In the genomic region with DNA sequence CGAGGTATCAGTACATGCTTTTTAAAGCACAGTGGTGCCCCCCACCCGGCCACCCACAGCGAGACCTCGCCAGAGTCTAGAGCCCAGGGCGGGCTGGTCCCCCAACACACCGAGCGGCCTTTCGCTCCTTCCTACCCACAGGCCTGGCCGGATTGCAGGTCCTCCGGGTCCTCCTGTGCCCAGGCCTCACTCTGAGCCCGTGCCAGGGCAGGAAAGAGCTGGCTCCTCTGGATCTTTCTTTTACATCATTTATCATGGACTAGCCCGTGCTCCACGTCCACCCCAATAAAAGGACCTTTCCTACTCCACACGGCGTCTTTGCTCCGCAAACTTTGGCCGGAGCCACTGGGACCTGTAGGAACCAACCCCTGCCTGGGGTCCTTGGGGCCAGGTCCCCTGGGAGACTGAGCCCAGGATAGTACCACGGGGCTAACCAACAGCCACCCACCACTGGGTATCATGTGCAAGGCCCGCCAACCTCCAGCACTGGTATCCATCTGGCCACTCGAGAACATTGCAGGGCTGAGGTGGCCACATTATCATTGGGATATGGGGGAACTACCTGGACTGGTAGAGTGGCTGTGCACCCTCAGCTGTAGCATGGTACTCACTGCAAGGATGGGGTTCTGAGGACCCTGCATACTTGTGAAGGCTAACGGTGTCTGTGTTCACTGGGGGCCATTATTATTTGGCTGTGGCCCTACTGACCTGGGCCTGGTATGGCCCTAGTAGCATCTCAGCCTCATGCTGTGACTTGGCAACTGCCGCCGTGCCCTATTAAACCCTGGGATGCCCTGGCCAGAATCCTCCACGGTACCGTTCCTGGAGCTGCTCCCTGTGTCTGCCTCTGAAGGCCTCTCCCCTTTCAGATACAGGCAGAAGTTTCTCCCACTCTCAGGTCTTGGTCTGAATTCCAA, we compare ENCODE assay signal across 8 mouse cellular contexts. TPM values are rescaled to one million over a fixed set of nuclear protein-coding genes. Genes with fewer than 3 reads are reported as not detected.
DNase-seq lines count a peak whose midpoint lies in the region; ATAC-seq and TF ChIP-seq lines count a peak whose summit lies in the region.

No protein-coding gene starts in this region.

- no peak overlapping the region for H3K4me3 ChIP-seq in forebrain, embryonic 12.5 days (replicated peaks)
- no peak overlapping the region for H3K4me3 ChIP-seq in forebrain, embryonic 14.5 days (ENCODE audit: low read depth, low read length)
- H3K4me3 ChIP-seq in lung, embryonic 14.5 days (ENCODE audit: low read depth, low read length) = no peak overlapping the region
- H3K4me3 ChIP-seq in hindbrain, embryonic 13.5 days = peak overlapping the region; percentile 53
- no peak overlapping the region for H3K4me3 ChIP-seq in midbrain, embryonic 16.5 days (ENCODE audit: low read depth, low read length)

- no peaks in the 10 kb centered on the region for H3K9me3 ChIP-seq in forebrain, embryonic 12.5 days
- no peaks in the 10 kb centered on the region for H3K9me3 ChIP-seq in forebrain, embryonic 14.5 days (replicated peaks; ENCODE audit: control insufficient read depth, low read length)
- H3K9me3 ChIP-seq in lung, embryonic 14.5 days (ENCODE audit: low read depth, low read length) = no peaks in the 10 kb centered on the region
- no peaks in the 10 kb centered on the region for H3K9me3 ChIP-seq in hindbrain, embryonic 13.5 days
- H3K9me3 ChIP-seq in midbrain, embryonic 16.5 days (replicated peaks; ENCODE audit: control insufficient read depth, low read length, poor library complexity, severe bottlenecking) = no peaks in the 10 kb centered on the region

- H3K4me2 ChIP-seq in forebrain, embryonic 12.5 days = peak overlapping the region; percentile 90; the same call in 1 of the 2 replicates
- H3K4me2 ChIP-seq in forebrain, embryonic 14.5 days (ENCODE audit: low read length) = no peak overlapping the region
- H3K4me2 ChIP-seq in lung, embryonic 14.5 days = peak overlapping the region; percentile 80; the same call in 1 of the 2 replicates
- H3K4me2 ChIP-seq in hindbrain, embryonic 13.5 days = peak overlapping the region; percentile 72; the same call in 1 of the 2 replicates
- no peak overlapping the region for H3K4me2 ChIP-seq in midbrain, embryonic 16.5 days (ENCODE audit: low read length)

- peaks cover 70% of the 10 kb centered on the region for H3K36me3 ChIP-seq in forebrain, embryonic 12.5 days (replicated peaks)
- peaks cover 74% of the 10 kb centered on the region for H3K36me3 ChIP-seq in forebrain, embryonic 14.5 days (ENCODE audit: control insufficient read depth, insufficient read depth, low read length)
- peaks cover 50% of the 10 kb centered on the region for H3K36me3 ChIP-seq in lung, embryonic 14.5 days (ENCODE audit: insufficient read depth)
- peaks cover 70% of the 10 kb centered on the region for H3K36me3 ChIP-seq in hindbrain, embryonic 13.5 days
- H3K36me3 ChIP-seq in midbrain, embryonic 16.5 days (ENCODE audit: control insufficient read depth, insufficient read depth, low read length) = peaks cover 32% of the 10 kb centered on the region

- no peak for ATAC-seq in forebrain, embryonic 12.5 days (ENCODE audit: low FRiP score)
- ATAC-seq in forebrain, embryonic 14.5 days = no peak
- ATAC-seq in lung, embryonic 14.5 days (ENCODE audit: insufficient read depth) = no peak
- ATAC-seq in hindbrain, embryonic 13.5 days (ENCODE audit: low FRiP score) = peak; percentile 3; the same call in 1 of the 2 replicates
- no peak; the same call in 1 of the 2 replicates for ATAC-seq in midbrain, embryonic 16.5 days

- peaks cover 29% of the 10 kb centered on the region for H3K4me1 ChIP-seq in forebrain, embryonic 12.5 days
- H3K4me1 ChIP-seq in forebrain, embryonic 14.5 days (ENCODE audit: control insufficient read depth, insufficient read depth, low read length) = peaks cover 11% of the 10 kb centered on the region
- peaks cover 3% of the 10 kb centered on the region; the same call in 1 of the 2 replicates for H3K4me1 ChIP-seq in lung, embryonic 14.5 days (ENCODE audit: insufficient read depth)
- H3K4me1 ChIP-seq in hindbrain, embryonic 13.5 days (replicated peaks) = peaks cover 39% of the 10 kb centered on the region
- H3K4me1 ChIP-seq in midbrain, embryonic 16.5 days (ENCODE audit: control insufficient read depth, insufficient read depth, low read length) = peaks cover 21% of the 10 kb centered on the region

- no peak for DNase-seq in forebrain, embryonic 14.5 days (ENCODE audit: low spot score)
- DNase-seq in lung, embryonic 14.5 days = no peak
- no peak for DNase-seq in lung, postnatal 4 days
- no peak for DNase-seq in urinary bladder, postnatal 14 days (ENCODE audit: low spot score)
- DNase-seq in left cerebral cortex, postnatal 36 days (ENCODE audit: low spot score in 2 of 2) = no peak

- intact Hi-C loops in left cerebral cortex, postnatal 36 days (cut with DNase I) = no loop called here

- no peak overlapping the region for H3K27ac ChIP-seq in forebrain, embryonic 12.5 days
- H3K27ac ChIP-seq in forebrain, embryonic 14.5 days (ENCODE audit: low read depth, low read length) = no peak overlapping the region
- H3K27ac ChIP-seq in lung, embryonic 14.5 days (ENCODE audit: low read depth) = no peak overlapping the region; the same call in 1 of the 2 replicates
- H3K27ac ChIP-seq in hindbrain, embryonic 13.5 days = peak overlapping the region; percentile 93
- H3K27ac ChIP-seq in midbrain, embryonic 16.5 days (ENCODE audit: low read length) = peak overlapping the region; percentile 91; the same call in 1 of the 2 replicates

- no peak overlapping the region for H3K9ac ChIP-seq in forebrain, embryonic 12.5 days
- no peak overlapping the region; the same call in 1 of the 2 replicates for H3K9ac ChIP-seq in forebrain, embryonic 14.5 days (ENCODE audit: low read length)
- no peak overlapping the region; the same call in 1 of the 2 replicates for H3K9ac ChIP-seq in lung, embryonic 14.5 days
- H3K9ac ChIP-seq in hindbrain, embryonic 13.5 days = peak overlapping the region; percentile 80; the same call in 1 of the 2 replicates
- 0 out of 2 replicates have a peak overlapping the region, but pooled peaks have one; percentile 12 for H3K9ac ChIP-seq in midbrain, embryonic 16.5 days (ENCODE audit: low read depth, low read length)

- no peak for TF ChIP-seq CTCF in lung, embryonic 14.5 days (IDR thresholded peaks at IDR 0.05; ENCODE audit: low read depth)

- 91% methylated on average over 25 of the region's 25 CpGs for WGBS in forebrain, embryonic 12.5 days
- 88% methylated on average over 25 of the region's 25 CpGs for WGBS in forebrain, embryonic 14.5 days
- 87% methylated on average over 25 of the region's 25 CpGs for WGBS in lung, embryonic 14.5 days
- WGBS in hindbrain, embryonic 13.5 days = 88% methylated on average over 25 of the region's 25 CpGs
- 89% methylated on average over 25 of the region's 25 CpGs for WGBS in midbrain, embryonic 16.5 days

- H3K27me3 ChIP-seq in forebrain, embryonic 12.5 days = no peaks in the 10 kb centered on the region
- no peaks in the 10 kb centered on the region for H3K27me3 ChIP-seq in forebrain, embryonic 14.5 days (replicated peaks; ENCODE audit: control insufficient read depth, insufficient read depth, low read length)
- no peaks in the 10 kb centered on the region for H3K27me3 ChIP-seq in lung, embryonic 14.5 days (ENCODE audit: insufficient read depth, low read length)
- H3K27me3 ChIP-seq in hindbrain, embryonic 13.5 days = no peaks in the 10 kb centered on the region
- no peaks in the 10 kb centered on the region for H3K27me3 ChIP-seq in midbrain, embryonic 16.5 days (ENCODE audit: control insufficient read depth, insufficient read depth, low read depth, low read length)

RNA-seq across cellular contexts. Expression of a gene that starts 6.0 kb away (rescaled TPM):
- polyA plus RNA-seq in forebrain, embryonic 12.5 days (2016; fragmentation: Nextera tagmentation; extraction: Ambion mirVana) = 146 and 155 TPM in 2 replicates
- polyA plus RNA-seq in forebrain, embryonic 14.5 days (2014; fragmentation: Nextera tagmentation; extraction: Ambion mirVana) = 207 and 225 TPM in 2 replicates
- 101 and 111 TPM in 2 replicates for polyA plus RNA-seq in lung, embryonic 14.5 days (2014; fragmentation: Nextera tagmentation; extraction: Ambion mirVana)
- 212 and 214 TPM in 2 replicates for polyA plus RNA-seq in hindbrain, embryonic 13.5 days (2015; fragmentation: Nextera tagmentation; extraction: Ambion mirVana)
- polyA plus RNA-seq in midbrain, embryonic 16.5 days (2015; fragmentation: Nextera tagmentation; extraction: Ambion mirVana) = 224 and 231 TPM in 2 replicates
- 10 to 100 TPM; 70.7 to 78.7 TPM for total RNA-seq in left cerebral cortex, postnatal 36 days (2021)

RNA-seq across cellular contexts. Expression of a gene that starts 10.3 kb away (rescaled TPM):
- 207 and 219 TPM in 2 replicates for polyA plus RNA-seq in forebrain, embryonic 12.5 days (2016; fragmentation: Nextera tagmentation; extraction: Ambion mirVana)
- 185 and 214 TPM in 2 replicates for polyA plus RNA-seq in forebrain, embryonic 14.5 days (2014; fragmentation: Nextera tagmentation; extraction: Ambion mirVana)
- polyA plus RNA-seq in lung, embryonic 14.5 days (2014; fragmentation: Nextera tagmentation; extraction: Ambion mirVana) = 134 and 135 TPM in 2 replicates
- 222 and 230 TPM in 2 replicates for polyA plus RNA-seq in hindbrain, embryonic 13.5 days (2015; fragmentation: Nextera tagmentation; extraction: Ambion mirVana)
- 182 and 191 TPM in 2 replicates for polyA plus RNA-seq in midbrain, embryonic 16.5 days (2015; fragmentation: Nextera tagmentation; extraction: Ambion mirVana)
- 10 to 100 TPM; 47.3 to 68.9 TPM for total RNA-seq in left cerebral cortex, postnatal 36 days (2021)

RNA-seq across cellular contexts. Expression of a gene that starts 10.7 kb away (rescaled TPM):
- 11.1 and 13.4 TPM in 2 replicates for polyA plus RNA-seq in forebrain, embryonic 12.5 days (2016; fragmentation: Nextera tagmentation; extraction: Ambion mirVana)
- 5.4 and 6.3 TPM in 2 replicates for polyA plus RNA-seq in forebrain, embryonic 14.5 days (2014; fragmentation: Nextera tagmentation; extraction: Ambion mirVana)
- polyA plus RNA-seq in lung, embryonic 14.5 days (2014; fragmentation: Nextera tagmentation; extraction: Ambion mirVana) = 2.4 and 3.1 TPM in 2 replicates
- polyA plus RNA-seq in hindbrain, embryonic 13.5 days (2015; fragmentation: Nextera tagmentation; extraction: Ambion mirVana) = 6.6 and 7.1 TPM in 2 replicates
- polyA plus RNA-seq in midbrain, embryonic 16.5 days (2015; fragmentation: Nextera tagmentation; extraction: Ambion mirVana) = 4.0 and 5.9 TPM in 2 replicates
- total RNA-seq in left cerebral cortex, postnatal 36 days (2021) = 10 to 100 TPM; 59.3 to 62.2 TPM

RNA-seq across cellular contexts. Expression of a gene that starts 11.6 kb away (rescaled TPM):
- 99.3 and 99.8 TPM in 2 replicates for polyA plus RNA-seq in forebrain, embryonic 12.5 days (2016; fragmentation: Nextera tagmentation; extraction: Ambion mirVana)
- 75.7 and 93.7 TPM in 2 replicates for polyA plus RNA-seq in forebrain, embryonic 14.5 days (2014; fragmentation: Nextera tagmentation; extraction: Ambion mirVana)
- polyA plus RNA-seq in lung, embryonic 14.5 days (2014; fragmentation: Nextera tagmentation; extraction: Ambion mirVana) = 36.6 and 47.8 TPM in 2 replicates
- polyA plus RNA-seq in hindbrain, embryonic 13.5 days (2015; fragmentation: Nextera tagmentation; extraction: Ambion mirVana) = 127 and 136 TPM in 2 replicates
- 176 TPM in 2 replicates for polyA plus RNA-seq in midbrain, embryonic 16.5 days (2015; fragmentation: Nextera tagmentation; extraction: Ambion mirVana)
- total RNA-seq in left cerebral cortex, postnatal 36 days (2021) = 100 to 1,000 TPM; 303 to 342 TPM

RNA-seq across cellular contexts. Expression of a gene that starts 12.9 kb away (rescaled TPM):
- 12.6 and 15.1 TPM in 2 replicates for polyA plus RNA-seq in forebrain, embryonic 12.5 days (2016; fragmentation: Nextera tagmentation; extraction: Ambion mirVana)
- 2.2 and 3.8 TPM in 2 replicates for polyA plus RNA-seq in forebrain, embryonic 14.5 days (2014; fragmentation: Nextera tagmentation; extraction: Ambion mirVana)
- polyA plus RNA-seq in lung, embryonic 14.5 days (2014; fragmentation: Nextera tagmentation; extraction: Ambion mirVana) = 7.6 and 9.6 TPM in 2 replicates
- 13.7 and 14.3 TPM in 2 replicates for polyA plus RNA-seq in hindbrain, embryonic 13.5 days (2015; fragmentation: Nextera tagmentation; extraction: Ambion mirVana)
- polyA plus RNA-seq in midbrain, embryonic 16.5 days (2015; fragmentation: Nextera tagmentation; extraction: Ambion mirVana) = 11.8 and 12.5 TPM in 2 replicates
- 10 to 100 TPM; 34.2 to 36.0 TPM for total RNA-seq in left cerebral cortex, postnatal 36 days (2021)

Comparison
In these comparisons a context has a peak if more than half of its experiments do, and no peak if none do; other contexts are left out.
1. H3K4me2 ChIP-seq: peak in forebrain, embryonic 12.5 days (single experiment), lung, embryonic 14.5 days (single experiment) and hindbrain, embryonic 13.5 days (single experiment); none in forebrain, embryonic 14.5 days (single experiment) and midbrain, embryonic 16.5 days (single experiment).
2. H3K27ac ChIP-seq: peak in hindbrain, embryonic 13.5 days (single experiment) and midbrain, embryonic 16.5 days (single experiment); none in forebrain, embryonic 12.5 days (single experiment), forebrain, embryonic 14.5 days (single experiment) and lung, embryonic 14.5 days (single experiment).
3. H3K9ac ChIP-seq: peak in hindbrain, embryonic 13.5 days (single experiment) and midbrain, embryonic 16.5 days (single experiment); none in forebrain, embryonic 12.5 days (single experiment), forebrain, embryonic 14.5 days (single experiment) and lung, embryonic 14.5 days (single experiment).